Mouse (Mus musculus) embryonic facial prominence, embryonic 14.5 days (tissue): ENCODE measurements around the gene F5. TPM values are rescaled to one million over a fixed set of nuclear protein-coding genes. Genes with fewer than 3 reads are reported as not detected.

ENCODE experiments used
- ATAC-seq: fragments of 200-750 bp; cut with Nextera tagmentation; 2 replicates; pipeline ENCODE4 v1.8.0; 2017; ENCODE audit warnings: low read depth, moderate number of reproducible peaks, moderate TSS enrichment
- DNase-seq: peaks from one replicate; pipeline ENCODE4 v3.0.0-alpha.2; 2015; ENCODE audit warnings: low spot score
- H3K27ac ChIP-seq: fragments of 300-500 bp; sonication (generic); replicated peaks from 2 replicates; pipeline ENCODE4 v1.5.1; 2014; ENCODE audit warnings: low read depth, mild to moderate bottlenecking, low read length, moderate library complexity
- H3K27me3 ChIP-seq: fragments of 300-500 bp; sonication (generic); replicated peaks from 2 replicates; pipeline ENCODE4 v1.6.1; 2014; ENCODE audit warnings: low read length; ENCODE audit not compliant: control insufficient read depth, insufficient read depth
- H3K36me3 ChIP-seq: fragments of 300-500 bp; sonication (generic); 2 replicates; pipeline ENCODE4 v1.6.1; 2014; ENCODE audit warnings: low read length, mixed read lengths; ENCODE audit not compliant: control insufficient read depth, insufficient read depth
- H3K4me1 ChIP-seq: fragments of 300-500 bp; sonication (generic); 2 replicates; pipeline ENCODE4 v1.6.1; 2014; ENCODE audit warnings: antibody characterized with exemption, low read length; ENCODE audit not compliant: control insufficient read depth, insufficient read depth
- H3K4me2 ChIP-seq: fragments of 300-500 bp; sonication (generic); 2 replicates; pipeline ENCODE4 v1.6.1; 2014; ENCODE audit warnings: low read depth, mild to moderate bottlenecking, low read length, moderate library complexity, mixed read lengths
- H3K4me3 ChIP-seq: fragments of 300-500 bp; sonication (generic); 2 replicates; pipeline ENCODE4 v1.5.1; 2014; ENCODE audit warnings: low read depth, mild to moderate bottlenecking, low read length
- H3K9ac ChIP-seq: fragments of 300-500 bp; sonication (generic); 2 replicates; pipeline ENCODE4 v1.6.1; 2014; ENCODE audit warnings: low read depth, mild to moderate bottlenecking, low read length, moderate library complexity, mixed read lengths
- H3K9me3 ChIP-seq: fragments of 300-500 bp; sonication (generic); 2 replicates; pipeline ENCODE4 v1.6.1; 2016; ENCODE audit warnings: low read length; ENCODE audit not compliant: control insufficient read depth
- WGBS: fragments of 180-500 bp; shearing (Covaris S2); extraction: QIAGEN DNeasy Blood & Tissue Kit; methylation state at CpG from one replicate; pipeline ENCODE4 v1.1.7; 2014; 5-methylcytosine and 5-hydroxymethylcytosine counted together
- polyA plus RNA-seq: library from polyadenylated mRNA; unstranded; fragments of >200 nt; fragmentation: Nextera tagmentation; extraction: Ambion mirVana; gene quantifications from 2 replicates; pipeline ENCODE4 v1.2.1, GENCODE M21; 2014

The F5 gene
- polyA plus RNA-seq, 1 experiment from 2014 or later = 0.21 TPM

DNA sequence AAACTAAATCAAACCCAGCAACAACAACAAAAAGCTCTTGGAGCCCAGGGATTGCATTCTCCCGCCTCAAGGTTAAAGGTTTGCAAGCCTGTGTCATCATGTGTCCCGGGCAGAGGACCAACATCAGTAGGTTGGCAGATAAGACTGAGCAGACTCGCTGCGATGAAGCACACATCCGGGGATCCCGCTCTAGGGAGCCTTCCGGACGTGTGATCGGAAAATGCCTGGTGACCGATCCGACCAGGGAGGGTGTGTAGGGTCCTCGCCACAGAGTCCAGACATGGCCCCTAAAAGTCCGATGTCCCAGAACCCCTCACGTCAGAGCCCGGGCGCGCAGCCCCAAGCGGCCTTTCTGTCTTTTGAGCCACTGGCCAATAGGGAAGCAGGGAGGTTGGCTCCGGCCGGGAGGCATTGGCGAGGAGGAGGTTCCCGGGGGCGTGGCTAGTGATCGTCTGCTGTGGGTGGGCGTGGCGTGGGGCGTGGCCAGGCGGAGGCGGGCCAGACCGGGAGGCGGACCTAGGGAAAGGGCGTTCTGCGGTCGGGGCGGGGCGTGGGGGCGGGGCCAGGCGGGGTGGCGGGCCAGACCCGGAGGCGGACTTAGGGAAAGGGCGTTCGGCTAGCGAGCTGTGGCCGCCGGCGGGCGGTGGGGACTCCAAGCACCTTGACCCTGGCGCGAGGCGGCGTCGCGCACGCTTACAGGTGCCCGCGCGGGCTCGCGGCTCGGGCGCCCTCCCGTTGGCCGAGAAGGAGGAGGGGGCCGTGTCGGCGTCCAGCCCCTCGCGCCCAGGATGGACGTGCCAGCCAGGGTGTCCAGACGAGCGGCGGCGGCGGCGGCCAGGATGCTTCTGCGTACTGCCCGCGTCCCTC, 97.1 kb downstream of the F5 start, which contains the start of gene Slc19a2:
Gene Slc19a2, plus strand, starts transcription at position 582 of the 867 bp plus-strand sequence.
- H3K27me3 ChIP-seq = no peaks in the 10 kb centered on the region
- ATAC-seq = peak; percentile 95
- no peaks in the 10 kb centered on the region for H3K9me3 ChIP-seq
- WGBS = under 1% methylated on average over 29 of the region's 79 CpGs
- H3K27ac ChIP-seq = peak within 1 kb of the TSS; percentile 39; the same call in 1 of the 2 replicates
- peak; percentile 98 for DNase-seq
- H3K4me1 ChIP-seq = peaks cover 16% of the 10 kb centered on the region
- H3K4me2 ChIP-seq = peak within 1 kb of the TSS; percentile 85
- peak within 1 kb of the TSS; percentile 67 for H3K9ac ChIP-seq
- peak within 1 kb of the TSS; percentile 75 for H3K4me3 ChIP-seq
- H3K36me3 ChIP-seq = no peaks in the 10 kb centered on the region

DNA sequence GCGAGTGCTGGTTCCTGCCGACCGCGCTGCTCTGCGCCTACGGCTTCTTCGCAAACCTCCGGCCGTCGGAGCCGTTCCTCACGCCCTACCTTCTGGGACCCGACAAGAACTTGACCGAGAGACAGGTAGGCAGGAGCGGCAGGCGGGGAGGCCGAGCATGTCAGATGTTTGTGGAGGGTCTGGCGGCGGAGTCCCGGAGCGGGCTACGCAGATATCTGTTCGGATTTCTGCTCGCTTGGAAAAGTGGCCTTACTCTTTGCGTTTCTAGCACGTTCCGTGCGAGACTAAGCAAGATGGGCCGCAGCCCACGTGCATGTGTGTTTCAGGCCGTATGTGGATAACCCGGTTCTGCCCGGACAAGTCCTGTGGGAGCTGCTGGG, 97.7 kb downstream of the F5 start:
- no peak overlapping the region; the same call in 1 of the 2 replicates for H3K27ac ChIP-seq

DNA sequence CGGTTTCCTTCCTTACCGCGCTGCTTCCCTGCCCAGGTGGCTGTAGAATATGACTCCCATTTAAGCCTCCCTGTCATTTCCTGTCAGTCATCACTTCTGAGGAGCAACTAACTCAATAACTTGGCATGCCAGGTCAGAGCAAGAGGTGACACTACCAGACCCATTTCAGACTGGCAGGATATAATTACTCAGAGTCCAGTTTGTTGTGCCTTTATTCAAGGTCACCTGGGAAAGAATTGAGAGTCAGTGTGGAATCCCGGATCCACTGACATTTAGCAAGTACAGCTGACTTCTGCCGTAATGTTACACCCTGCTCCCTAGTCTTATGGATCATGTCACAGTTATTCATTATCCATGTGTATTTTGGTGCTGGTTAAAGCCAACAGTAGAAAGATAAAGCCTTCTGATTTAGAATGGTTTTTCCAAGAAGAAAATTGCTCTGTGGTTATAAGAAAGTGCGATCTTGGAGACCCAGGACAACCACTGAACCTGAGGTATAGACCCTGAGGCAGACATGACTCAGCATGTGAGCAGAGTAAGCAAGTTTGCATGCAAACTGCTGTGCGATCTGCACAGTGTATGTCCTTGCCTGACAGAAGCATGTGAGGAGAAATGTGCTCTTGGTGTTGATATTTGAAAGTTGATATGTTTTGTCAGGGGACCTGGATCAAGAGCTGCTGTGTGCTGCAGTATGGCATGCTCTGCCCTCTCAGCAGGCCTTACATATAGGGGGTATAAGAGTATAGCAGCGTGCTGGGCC, 98.9 kb downstream of the F5 start:
- H3K9ac ChIP-seq = peak overlapping the region; percentile 67; the same call in 1 of the 2 replicates
- no peaks in the 10 kb centered on the region for H3K27me3 ChIP-seq
- 37% methylated on average over 8 of the region's 8 CpGs for WGBS
- peaks cover 16% of the 10 kb centered on the region for H3K4me1 ChIP-seq
- no peaks in the 10 kb centered on the region for H3K9me3 ChIP-seq
- ATAC-seq (no peak), DNase-seq (peak; percentile 31)
- no peaks in the 10 kb centered on the region for H3K36me3 ChIP-seq
- no peak overlapping the region for H3K27ac ChIP-seq
- peak overlapping the region; percentile 85 for H3K4me2 ChIP-seq
- H3K4me3 ChIP-seq = peak overlapping the region; percentile 75

More for the DNA sequence above, 97.7 kb downstream of the F5 start:
- H3K27me3 ChIP-seq = no peaks in the 10 kb centered on the region
- peak overlapping the region; percentile 85 for H3K4me2 ChIP-seq
- no peaks in the 10 kb centered on the region for H3K36me3 ChIP-seq
- 0% methylated on average over 21 of the region's 33 CpGs for WGBS
- peak; percentile 44 for DNase-seq
- no peaks in the 10 kb centered on the region for H3K9me3 ChIP-seq
- peak overlapping the region; percentile 67 for H3K9ac ChIP-seq
- peak; percentile 37; the same call in 1 of the 2 replicates for ATAC-seq
- H3K4me1 ChIP-seq = peaks cover 16% of the 10 kb centered on the region
- H3K4me3 ChIP-seq = peak overlapping the region; percentile 75

DNA sequence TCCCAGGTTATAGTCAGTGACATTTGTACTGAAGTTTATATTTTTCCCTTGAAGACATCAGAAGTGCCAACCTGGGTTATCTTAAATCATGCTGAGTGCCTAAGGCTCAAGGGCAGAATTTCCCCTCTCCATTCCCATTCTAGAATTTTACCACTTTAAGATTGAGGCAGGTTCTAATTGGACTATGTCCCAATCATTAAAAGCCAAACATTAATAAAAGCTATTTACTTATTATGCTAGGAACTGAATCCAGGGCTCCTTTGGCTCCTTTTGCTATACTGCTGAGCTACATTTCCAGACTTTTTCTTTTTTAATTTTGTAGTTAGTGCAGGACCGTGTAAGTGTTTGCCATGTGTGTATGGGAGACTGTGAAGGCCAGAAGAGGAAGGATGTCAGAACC, 99.8 kb downstream of the F5 start:
- no peaks in the 10 kb centered on the region for H3K9me3 ChIP-seq
- H3K9ac ChIP-seq = no peak overlapping the region
- H3K27ac ChIP-seq = no peak overlapping the region
- no peak overlapping the region for H3K4me3 ChIP-seq
- H3K4me1 ChIP-seq = peaks cover 16% of the 10 kb centered on the region
- no peak for ATAC-seq
- H3K36me3 ChIP-seq = no peaks in the 10 kb centered on the region
- 87% methylated on average over 1 of the region's 1 CpGs for WGBS
- H3K4me2 ChIP-seq = no peak overlapping the region
- no peaks in the 10 kb centered on the region for H3K27me3 ChIP-seq
- DNase-seq = no peak

DNA sequence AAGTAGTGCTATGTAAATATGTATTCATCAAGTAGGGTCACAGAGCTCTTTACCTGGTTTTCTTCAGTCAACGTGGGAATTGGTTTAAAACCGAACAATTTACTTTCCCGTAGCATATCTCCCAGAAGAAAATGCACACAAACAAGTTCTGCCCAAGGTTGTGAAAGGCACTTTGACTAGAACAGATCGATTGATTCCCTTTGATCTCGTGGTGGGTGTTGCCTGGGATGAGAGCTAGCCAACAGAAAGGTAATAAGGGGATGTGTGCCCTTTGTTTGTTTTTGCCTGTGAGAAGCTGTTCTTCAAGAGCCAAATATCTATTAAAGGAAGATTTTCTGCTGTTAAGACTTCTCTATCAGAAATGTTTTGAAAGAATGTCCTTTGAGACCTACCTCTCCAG, 100.9 kb downstream of the F5 start:
- ATAC-seq (no peak), DNase-seq (no peak)
- no peak overlapping the region for H3K27ac ChIP-seq
- H3K4me2 ChIP-seq = no peak overlapping the region
- H3K27me3 ChIP-seq = no peaks in the 10 kb centered on the region
- no peaks in the 10 kb centered on the region for H3K9me3 ChIP-seq
- no peak overlapping the region for H3K9ac ChIP-seq
- 75% methylated on average over 5 of the region's 5 CpGs for WGBS
- H3K4me1 ChIP-seq = peaks cover 16% of the 10 kb centered on the region
- no peak overlapping the region for H3K4me3 ChIP-seq
- peaks cover 8% of the 10 kb centered on the region; the same call in 1 of the 2 replicates for H3K36me3 ChIP-seq

DNA sequence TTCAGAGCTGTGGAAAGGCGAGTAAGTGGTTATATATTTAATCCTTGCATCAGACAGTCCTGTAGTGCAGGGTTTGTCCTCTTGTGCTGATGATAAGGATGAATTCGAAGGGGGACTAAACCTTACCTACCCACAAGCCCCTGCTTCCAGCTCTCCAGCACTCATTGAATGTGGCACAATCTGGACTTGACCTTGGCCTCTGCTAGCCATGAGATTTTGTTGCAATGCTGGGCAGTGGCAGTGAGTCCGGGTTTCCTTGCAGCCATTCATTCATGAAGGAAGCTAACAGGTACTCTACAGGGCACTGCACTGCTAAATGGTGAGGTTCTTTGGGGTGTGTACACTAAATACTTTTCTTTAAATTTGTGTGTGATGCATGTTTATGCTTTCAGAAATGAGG, 103.2 kb downstream of the F5 start:
- H3K4me3 ChIP-seq = no peak overlapping the region
- ATAC-seq (no peak), DNase-seq (no peak)
- no peaks in the 10 kb centered on the region for H3K27me3 ChIP-seq
- H3K9ac ChIP-seq = no peak overlapping the region
- H3K4me1 ChIP-seq = peaks cover 10% of the 10 kb centered on the region
- no peak overlapping the region for H3K27ac ChIP-seq
- 84% methylated on average over 3 of the region's 3 CpGs for WGBS
- H3K4me2 ChIP-seq = no peak overlapping the region
- peaks cover 8% of the 10 kb centered on the region; the same call in 1 of the 2 replicates for H3K36me3 ChIP-seq
- H3K9me3 ChIP-seq = no peaks in the 10 kb centered on the region

DNA sequence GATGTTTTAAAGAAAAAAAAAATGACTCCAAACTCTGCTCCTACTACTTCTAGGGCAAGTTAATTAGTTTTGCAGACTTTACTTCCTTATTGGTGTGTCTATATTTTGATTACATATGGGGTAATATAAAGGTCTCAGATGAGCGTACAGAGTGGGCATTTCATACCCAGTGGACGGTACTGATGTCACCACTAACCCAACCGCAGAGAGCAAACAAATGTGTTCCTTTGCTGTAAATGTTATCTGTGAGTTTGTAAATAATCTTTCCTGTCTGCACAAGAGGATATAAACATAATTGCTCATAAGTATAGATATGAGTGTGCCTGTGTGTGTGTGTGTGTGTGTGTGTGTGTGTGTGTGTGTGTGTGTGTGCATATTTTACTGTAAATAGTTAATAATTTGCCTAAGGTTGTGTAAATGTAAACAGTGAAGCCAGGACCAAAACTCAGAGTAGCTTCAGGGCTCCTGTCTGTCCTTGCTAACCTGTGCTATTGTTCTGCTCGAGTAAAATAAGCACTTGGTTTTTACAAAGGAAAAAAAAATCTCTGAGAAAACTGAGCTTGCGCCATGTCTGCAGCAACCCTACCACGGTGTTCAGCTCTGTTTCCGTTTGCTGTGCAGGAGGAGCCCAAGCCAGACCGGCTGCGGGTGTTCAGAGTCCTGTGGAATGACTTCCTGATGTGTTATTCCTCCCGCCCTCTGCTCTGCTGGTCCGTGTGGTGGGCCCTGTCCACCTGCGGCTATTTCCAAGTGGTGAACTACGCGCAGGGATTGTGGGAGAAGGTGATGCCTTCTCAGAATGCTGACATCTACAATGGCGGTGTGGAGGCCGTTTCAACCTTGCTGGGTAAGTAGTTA, 108.8 kb downstream of the F5 start:
- DNase-seq = no peak
- H3K4me1 ChIP-seq = no peaks in the 10 kb centered on the region
- H3K27me3 ChIP-seq = no peaks in the 10 kb centered on the region
- H3K4me3 ChIP-seq = no peak overlapping the region
- H3K36me3 ChIP-seq = peaks cover 30% of the 10 kb centered on the region
- no peak overlapping the region for H3K9ac ChIP-seq
- no peak overlapping the region for H3K4me2 ChIP-seq
- no peak overlapping the region for H3K27ac ChIP-seq
- no peak for ATAC-seq
- WGBS = 70% methylated on average over 16 of the region's 16 CpGs
- H3K9me3 ChIP-seq = no peaks in the 10 kb centered on the region

DNA sequence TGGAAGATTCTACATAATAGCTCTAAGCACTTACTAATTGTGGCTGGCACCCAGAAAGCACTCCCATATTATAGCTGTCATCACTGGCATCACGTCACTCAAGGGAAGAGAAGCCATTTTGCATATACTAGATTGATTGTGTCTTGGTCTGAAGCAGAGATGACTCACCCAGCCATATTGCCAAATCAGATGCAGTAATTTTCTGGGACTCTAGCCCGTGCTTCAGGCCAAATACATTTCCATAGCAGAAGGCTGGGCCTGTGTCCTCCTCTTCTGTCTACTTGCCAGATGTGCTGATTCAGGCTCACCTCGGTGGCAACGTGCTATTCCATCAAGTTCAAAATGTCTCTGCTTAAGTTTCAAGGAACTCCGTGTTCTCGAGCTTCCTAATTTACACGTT, 109.9 kb downstream of the F5 start:
- DNase-seq (peak; percentile 27), ATAC-seq (no peak)
- H3K36me3 ChIP-seq = peaks cover 35% of the 10 kb centered on the region
- H3K9ac ChIP-seq = no peak overlapping the region
- no peak overlapping the region for H3K4me3 ChIP-seq
- 83% methylated on average over 7 of the region's 7 CpGs for WGBS
- H3K4me1 ChIP-seq = no peaks in the 10 kb centered on the region
- no peaks in the 10 kb centered on the region for H3K9me3 ChIP-seq
- no peaks in the 10 kb centered on the region for H3K27me3 ChIP-seq
- no peak overlapping the region for H3K4me2 ChIP-seq
- no peak overlapping the region for H3K27ac ChIP-seq
